Mouse (Mus musculus): Measurements from ENCODE around the gene Atcay.

- TF ChIP-seq CHD2 (IDR thresholded peaks at IDR 0.05; ENCODE audit: low read depth, low read length): no peak
- no peak for TF ChIP-seq HCFC1 (IDR thresholded peaks at IDR 0.05; ENCODE audit: borderline replicate concordance, insufficient read depth, low read length)
- TF ChIP-seq ZNF384 (IDR thresholded peaks at IDR 0.05; ENCODE audit: low read depth, low read length): no peak
These were observed 62.6 kb downstream of the Atcay start for GRCm38 (mm10) chr10:81168087-81168431.

Measured in ES-E14 (cell line).